Mouse (Mus musculus): Measurements from ENCODE around the gene Slc9b2.

Slc9b2 gene

DNA sequence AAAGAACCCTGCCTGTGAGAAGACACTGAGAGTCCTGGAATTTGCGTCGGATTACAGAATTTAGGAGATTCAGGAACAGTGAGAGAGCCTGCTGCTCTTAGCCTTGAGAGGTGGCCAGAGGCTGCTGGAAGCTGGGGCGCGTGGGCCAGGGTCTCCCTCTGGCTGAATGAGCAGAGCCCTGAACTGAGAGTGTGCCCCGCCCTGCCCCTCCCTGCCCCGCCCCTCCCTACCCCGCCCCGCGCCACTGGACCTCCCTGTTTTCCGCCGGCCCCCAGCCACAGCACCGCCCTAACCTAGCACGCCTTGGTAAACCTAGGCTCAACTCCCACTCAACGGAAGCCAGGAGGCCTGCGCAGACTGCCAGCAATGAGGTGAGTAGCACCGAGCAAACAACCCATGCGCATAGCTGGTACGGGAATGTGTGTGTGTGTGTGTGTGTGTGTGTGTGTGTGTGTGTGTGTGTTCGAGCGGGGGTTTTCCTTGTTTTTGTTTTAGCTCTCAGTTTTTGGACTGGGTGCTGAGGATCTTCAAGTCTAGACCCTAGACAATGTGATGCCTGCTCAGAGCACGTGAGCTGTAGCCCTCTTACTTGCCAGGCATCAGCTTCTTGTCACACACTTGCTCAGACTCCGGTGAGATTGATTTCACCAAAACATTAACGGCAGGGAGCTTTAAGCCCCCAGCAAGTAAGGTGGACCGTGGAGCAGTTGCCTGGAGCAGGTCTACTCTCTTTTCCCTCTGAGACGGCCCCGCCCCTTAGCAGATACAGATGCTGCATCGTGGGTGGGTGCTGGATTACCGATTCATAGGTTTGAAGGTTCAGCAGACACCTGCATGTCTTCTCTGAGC, at the start of gene Slc9b2:
Gene Slc9b2 (plus strand): TSS at position 290 of the 849 bp plus-strand sequence.
- peak; percentile 39 for DNase-seq (ENCODE audit: low spot score)

DNA sequence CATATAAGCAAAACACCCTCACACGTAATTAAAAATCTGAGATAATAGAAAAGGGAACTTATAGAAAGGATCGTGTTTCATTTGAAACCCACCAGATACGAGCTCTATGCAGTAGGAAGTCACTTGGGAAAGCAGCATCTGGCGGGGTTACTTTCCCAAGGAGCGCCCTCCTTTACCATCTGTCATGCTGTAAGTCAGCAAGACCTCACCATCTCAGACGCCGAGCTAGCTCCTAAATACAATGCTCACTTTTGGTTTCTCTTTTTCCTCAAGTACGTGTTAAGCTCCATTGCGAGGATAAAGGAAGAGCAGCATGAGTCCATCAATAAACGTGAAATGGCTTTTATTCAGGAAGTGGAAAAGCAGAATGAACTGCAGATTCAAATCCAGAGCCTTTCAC, 48.6 kb upstream of the Slc9b2 start:
- no peak for DNase-seq (ENCODE audit: low spot score)

DNA sequence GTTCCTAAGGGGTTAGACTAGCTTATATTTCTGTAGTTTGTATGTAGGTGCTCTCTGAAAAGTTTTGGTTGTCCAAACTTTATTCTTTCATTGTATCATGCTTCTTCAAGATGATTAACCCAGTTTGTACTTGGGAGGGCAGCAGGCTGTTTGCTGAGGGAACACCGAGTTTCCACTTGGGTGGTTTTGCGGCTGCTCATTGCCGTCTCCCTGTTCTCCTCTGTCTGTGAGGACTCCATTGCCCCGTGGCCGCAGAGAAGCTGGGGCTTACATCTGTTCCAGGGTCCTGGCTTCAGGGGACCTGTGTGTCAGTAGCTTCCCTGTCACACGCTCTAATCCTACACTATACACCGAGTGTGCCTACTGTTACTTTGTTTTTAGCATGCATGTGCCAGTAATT, 47.3 kb upstream of the Slc9b2 start:
- no peak for DNase-seq (ENCODE audit: low spot score)

DNA sequence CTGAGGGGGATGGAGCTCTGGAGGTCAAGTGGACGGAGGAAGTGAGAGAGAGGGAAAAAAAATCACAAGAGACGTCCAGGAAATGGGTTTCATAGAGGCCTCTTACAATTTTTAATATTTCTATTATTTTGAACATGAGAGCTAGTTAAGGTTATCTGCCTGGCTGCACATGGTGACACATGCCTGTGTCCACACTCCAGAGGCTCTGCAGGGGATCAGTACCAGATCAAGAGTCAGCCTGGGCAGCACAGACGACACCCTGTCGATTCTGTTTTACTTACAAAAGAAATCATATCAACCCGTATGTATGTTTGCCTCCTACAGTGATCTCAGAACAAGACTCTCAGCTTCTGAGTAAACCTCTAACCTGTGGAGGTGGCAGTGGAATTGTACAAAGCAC, 38.9 kb upstream of the Slc9b2 start:
- no peak for DNase-seq (ENCODE audit: low spot score)

DNA sequence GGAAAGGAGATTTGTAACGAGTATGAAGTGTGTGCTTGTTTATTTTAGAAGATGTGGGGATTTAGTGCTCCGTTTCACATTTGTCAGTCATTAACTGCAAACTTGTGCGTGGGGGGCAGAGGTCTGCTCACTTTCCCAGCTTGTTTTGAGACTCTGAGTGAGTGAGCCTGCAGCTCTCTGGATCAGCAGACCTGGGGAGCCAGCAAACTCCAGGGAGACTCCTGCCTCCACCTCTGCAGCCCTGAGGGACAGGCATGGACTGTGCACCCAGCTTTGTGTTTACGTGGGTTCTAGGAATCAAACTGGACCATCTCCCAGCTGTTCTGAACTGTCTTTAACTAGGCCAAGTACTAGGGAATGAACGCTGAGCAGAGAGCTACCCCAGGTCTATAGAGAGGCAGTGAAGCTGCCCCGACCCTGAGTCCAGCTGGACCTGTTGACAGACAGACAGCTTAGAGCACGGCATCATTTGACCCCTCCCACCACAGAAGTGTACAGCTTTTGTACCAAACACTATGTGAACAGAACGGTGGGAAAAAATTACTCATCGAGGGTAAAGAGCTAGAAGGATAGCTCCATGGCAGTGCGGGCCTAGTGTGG, 38.0 kb upstream of the Slc9b2 start:
- no peak for DNase-seq (ENCODE audit: low spot score)

DNA sequence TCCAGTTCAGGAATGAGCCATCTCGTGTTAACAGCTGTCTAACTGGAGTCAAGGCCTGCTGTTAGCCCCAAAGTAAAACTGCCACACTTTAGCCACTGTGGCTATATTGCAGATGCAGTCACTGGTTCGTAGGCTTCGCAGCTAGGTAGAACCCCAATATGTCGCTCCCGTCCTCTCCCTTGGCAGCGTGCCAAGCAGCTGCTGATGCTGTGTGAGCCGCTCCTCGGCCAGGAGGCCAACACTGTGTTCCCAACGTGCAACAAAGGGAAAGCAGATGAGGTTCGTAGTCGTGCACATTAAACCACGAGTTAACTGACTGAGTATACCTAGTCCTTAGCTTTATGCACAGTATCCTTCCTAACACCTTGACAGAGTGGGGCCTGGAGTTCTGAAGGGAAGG, 34.9 kb upstream of the Slc9b2 start:
- no peak for DNase-seq (ENCODE audit: low spot score)

DNA sequence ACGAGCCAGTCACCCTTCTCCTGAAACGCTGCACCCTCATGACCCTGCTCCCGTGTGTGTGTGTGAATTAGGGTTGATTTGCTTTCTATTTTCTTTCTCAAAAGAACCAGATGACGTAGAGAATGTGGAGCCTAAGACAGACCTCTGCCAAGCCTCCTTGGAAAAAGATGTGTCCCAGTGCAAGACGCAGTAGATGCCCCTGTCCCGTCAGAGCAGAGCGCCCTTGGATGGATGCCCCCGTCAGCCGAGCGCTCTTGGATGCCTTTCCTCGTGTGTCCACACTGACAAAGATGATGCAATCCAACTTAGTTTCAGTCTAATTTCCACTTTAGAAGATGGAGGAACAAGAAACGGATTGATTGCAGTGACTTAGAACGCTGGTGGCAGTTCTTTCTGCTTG, 34.5 kb upstream of the Slc9b2 start:
- DNase-seq (ENCODE audit: low spot score) = no peak

DNA sequence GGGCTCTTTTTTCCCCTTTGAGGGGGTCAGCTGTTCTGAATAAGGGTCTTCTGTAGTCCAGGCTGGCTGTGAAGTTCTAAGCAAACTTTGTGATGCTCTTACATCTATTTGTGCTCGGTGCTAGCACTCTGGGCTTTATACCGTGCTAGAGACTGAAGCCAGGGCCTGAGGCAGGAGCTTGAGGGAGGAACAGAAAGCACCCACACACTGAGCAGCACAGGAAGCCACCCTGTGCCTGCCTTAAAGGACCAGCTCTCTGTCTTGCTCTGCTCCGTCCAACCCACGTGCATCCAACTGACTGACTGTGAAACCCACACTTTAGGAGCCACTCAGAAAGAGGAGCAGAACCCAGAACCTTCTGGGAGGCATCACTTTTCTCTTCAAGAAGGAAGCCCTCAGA, 27.3 kb upstream of the Slc9b2 start:
- no peak for DNase-seq (ENCODE audit: low spot score)

DNA sequence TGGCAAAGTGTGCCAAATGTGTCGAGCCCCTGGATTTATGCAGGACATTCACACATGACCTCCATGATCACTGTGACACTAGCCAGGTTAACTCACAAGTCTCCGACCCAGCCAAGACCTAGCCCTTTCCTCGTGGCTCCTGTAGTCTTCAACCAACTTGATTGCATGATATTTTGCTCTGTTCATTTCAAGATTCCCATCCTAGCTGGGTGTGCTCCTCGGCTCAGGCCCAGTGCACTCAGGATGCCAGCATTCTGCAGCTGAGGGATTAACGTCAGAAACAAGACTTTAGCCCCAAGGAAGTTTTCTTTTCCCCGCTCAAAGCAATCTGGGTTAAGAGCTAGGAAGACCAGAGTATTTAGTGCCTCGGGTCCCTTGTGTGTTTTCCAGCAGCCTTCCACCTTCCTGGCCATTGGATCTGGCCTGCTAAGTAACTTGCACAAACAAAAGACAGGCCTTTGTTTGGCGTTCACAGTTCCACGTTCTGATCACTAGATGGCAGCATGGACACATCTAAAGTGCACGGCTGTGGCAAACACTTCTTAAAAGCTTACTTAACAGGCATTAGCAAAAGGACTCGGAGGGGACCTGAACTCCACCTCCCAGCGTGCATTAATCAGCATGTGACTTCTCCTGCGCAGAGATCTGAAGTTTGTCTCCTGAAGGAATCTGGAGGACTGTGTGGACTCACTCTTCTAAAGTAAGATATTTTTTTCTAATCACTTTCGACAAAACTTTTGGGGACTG, 26.7 kb upstream of the Slc9b2 start, which contains the start of gene Bdh2:
Gene Bdh2 (plus strand): TSS at position 553 of the 747 bp plus-strand sequence.
- peak; percentile 71 for DNase-seq (ENCODE audit: low spot score)

DNA sequence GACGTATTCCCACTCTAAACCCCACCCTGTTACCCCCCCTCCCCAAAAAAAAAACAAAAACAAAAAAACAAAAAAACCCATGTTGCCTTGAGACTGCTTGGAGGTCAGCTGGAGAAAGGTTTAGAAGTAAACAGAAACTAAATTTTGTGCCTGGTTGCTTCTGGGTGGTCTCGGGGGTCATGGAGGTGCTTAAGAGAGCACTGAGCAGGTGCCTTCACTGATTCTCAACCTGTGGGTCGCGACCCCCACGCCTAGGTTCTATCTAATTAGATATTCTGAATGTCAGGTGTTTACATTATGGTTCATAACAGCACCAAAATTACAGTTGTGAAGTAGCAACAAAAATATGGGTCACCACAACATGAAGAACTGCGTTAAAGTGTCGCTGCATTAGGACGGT, 25.8 kb upstream of the Slc9b2 start:
- DNase-seq (ENCODE audit: low spot score) = no peak

DNA sequence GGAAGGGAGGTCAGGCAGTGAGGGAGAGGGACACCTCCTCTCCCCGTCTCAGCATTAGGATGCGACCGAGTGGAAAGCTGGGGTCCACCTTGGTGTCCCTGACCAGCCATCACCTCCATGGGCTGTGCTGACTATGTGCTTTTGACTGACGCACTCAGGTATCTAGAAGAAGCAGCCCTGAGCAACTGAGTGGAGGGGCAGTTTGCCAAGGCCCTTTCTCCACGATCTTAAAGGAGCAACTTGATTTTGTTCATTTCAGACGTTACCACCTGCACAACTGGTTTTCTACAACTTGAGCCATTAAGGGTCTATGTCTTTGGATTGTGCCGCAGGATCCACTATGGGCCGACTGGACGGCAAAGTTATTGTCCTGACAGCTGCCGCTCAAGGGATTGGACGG, 22.2 kb upstream of the Slc9b2 start:
- no peak for DNase-seq (ENCODE audit: low spot score)

DNA sequence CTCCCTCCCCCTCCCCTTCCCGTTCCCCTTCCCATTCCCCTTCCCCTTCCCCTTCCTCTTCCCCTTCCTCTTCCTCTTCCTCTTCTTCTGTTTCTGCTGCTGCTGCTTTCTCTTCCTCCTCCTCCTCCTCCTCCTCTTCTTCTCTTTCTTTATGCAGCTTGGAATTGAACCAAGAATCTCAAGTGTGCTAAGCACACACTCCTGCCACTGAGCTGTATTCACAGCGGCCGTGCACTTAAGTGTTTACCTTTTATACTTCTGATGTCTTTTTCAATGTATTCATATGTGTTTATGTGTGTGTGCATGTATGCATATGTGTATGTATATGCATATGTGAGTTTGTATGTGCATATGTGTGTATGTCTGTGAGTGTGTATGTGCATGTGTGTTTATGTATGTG, 21.7 kb upstream of the Slc9b2 start:
- no peak for DNase-seq (ENCODE audit: low spot score)

DNA sequence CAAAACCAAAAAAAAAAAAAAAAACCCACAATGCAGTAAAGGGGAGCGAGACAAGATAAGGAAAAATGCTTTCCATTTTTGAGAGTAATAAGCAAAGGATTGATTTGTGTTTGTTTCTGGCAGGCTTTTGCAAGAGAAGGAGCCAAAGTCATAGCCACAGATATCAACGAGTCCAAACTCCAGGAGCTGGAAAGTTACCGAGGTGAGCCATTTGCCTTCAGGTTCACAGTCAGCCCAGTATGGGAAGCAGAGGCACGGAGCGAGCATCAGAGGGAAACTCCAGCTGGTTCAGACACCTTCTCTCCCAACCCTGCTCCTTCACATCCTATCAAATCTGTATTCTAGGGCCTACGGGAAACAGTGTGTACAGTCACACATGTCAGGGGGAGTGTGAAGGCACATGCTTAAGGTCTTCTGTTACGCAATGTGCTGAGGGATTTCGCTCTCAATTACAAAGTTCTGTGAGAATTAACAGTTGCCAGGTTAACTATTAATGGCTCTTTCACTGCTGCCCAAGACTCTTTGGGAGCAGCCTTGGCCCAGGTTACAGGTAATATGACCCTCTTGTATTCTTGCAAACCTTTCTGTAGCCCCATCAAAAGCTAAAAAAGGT, 19.3 kb upstream of the Slc9b2 start:
- DNase-seq (ENCODE audit: low spot score) = no peak

DNA sequence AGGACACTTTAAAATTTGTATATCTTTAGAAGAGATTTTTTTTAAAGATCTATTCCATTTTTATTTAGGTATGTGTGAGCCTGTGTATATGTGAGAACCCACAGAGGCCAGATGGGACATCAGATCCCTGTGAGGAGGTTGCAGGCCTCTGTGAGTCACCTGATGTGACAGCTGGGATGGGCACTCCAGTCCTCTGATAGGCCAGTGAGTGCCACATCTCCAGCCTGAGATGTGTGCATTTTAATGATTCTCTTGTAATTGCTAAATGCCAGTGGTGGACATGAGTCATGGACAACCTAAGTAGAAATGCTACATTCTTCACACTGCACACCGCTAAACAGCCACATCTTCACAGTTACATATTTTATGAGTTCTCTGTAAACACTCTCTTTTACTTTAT, 18.4 kb upstream of the Slc9b2 start:
- no peak for DNase-seq (ENCODE audit: low spot score)

DNA sequence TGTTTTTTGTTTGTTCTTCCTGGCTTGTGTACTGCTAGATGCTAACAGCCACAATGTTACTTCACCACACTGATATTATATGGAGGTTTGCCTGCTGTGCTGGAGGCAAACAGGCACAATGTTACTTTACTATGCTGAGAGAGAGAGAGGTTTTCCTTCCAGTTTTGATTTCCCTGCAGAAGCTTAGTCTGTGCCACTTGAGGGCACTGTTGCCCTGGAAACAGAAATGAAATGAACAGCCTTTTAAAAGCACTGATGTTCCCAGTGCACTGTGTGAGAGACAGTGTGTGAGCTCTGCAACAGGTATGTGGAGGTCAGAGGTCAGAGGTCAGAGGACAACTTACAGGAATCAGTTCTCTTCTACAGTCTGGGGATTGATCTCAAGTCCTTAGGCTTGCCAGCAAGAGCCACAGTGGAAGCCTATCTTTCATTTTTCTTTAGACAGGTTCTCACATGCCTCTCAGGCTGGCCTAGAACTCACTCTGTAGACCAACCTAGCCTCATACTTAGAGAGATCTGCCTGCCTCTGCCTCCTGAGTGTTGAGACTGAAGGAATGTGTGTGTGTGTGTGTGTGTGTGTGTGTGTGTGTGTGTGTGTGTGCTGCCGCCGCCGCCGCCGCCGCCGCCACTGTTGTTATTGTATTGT, 17.1 kb upstream of the Slc9b2 start:
- no peak for DNase-seq (ENCODE audit: low spot score)

DNA sequence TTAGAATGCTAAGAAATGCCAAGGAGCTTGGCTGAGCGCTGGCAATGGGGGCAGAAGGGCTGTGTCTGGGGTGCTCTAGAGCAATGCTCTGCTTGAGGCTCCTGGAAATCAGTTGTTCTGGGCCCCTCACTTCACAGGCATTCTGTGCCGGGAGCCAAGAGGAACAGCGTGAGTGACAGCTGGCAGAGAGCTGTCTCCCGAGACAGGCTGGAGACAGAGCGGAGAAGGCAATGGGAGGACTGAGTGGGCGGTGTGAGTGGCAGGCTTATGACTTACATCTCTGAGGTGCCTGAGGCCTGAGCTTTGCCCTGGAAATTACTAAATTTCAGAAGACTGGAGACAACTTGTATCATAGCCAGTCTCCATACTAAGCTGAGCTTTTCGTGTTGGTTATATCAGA, 13.8 kb upstream of the Slc9b2 start:
- no peak for DNase-seq (ENCODE audit: low spot score)

DNA sequence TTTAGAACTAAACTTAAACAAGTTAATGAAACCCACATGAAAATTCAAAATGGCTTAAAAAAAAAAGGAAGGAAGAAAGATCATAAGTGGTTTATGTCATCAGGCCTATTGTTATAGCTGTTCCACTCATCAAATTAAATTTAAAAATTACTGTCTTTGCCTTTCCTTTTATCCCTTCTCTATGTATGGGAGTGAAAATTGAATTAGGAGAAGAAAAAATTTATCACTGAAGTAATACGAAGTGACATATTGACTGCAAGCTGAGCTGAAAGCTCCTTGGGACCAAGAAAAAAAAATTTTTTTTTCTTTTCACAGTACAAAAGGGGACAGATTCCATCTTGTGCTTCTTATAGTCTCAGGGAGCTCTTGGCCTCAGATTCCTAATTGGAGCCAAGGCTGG, 11.9 kb upstream of the Slc9b2 start:
- no peak for DNase-seq (ENCODE audit: low spot score)

DNA sequence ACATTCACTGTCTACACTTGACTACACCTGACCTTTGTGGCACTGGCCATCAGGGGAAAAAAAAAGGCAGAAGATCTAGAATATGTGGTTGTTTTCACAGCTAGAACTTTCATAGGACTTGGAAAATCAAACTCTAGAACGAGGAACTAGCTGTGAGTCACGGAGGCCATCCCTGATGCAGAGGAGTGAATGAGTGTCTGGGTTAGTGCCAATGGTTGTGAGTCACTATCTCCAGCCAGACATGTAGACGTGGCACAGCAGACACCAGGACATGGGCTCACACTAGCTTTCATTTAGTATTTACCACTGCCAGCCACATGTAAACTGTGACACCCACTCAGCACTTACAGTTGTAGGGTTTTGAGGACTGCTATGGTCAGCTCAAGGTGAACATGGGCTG, 8.9 kb upstream of the Slc9b2 start:
- DNase-seq (ENCODE audit: low spot score) = no peak

DNA sequence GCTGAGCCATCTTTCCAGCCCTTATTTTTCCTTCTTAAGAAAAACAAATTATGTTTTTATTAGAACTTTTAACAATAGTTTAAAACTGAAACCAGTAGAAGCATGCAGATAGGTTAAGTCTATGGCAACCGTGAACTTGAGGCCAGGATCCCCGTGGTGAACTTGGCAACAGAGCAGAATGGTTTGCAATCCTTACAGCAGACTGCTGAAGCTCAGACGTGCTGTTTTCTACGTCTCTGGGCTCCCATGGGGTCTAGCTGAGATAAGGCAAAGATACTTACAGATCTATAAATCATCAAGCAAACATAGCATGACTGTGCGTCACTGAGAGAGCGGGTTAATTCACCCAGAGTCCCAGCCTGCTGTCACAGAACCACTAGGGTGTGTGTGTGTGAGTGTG, 7.4 kb upstream of the Slc9b2 start:
- no peak for DNase-seq (ENCODE audit: low spot score)

DNA sequence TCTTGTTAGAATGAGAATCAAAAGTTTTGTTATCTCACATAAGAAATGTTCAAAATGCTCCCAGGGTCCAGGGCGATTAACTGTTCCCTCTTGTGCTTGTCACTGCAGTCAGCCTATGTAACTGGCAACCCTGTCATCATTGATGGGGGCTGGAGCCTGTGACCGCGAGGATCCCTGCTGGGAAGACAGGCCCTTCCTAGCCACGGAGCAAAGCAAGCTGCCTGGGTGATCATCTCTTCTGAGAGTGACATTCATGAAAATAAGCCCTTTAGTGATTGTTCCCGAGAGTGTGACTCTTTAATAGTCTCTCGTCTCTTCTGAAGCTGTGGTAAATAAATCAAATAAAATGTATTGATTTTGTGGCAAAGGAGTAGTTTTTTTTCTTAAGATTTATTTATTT, 3.4 kb upstream of the Slc9b2 start:
- no peak for DNase-seq (ENCODE audit: low spot score)

DNA sequence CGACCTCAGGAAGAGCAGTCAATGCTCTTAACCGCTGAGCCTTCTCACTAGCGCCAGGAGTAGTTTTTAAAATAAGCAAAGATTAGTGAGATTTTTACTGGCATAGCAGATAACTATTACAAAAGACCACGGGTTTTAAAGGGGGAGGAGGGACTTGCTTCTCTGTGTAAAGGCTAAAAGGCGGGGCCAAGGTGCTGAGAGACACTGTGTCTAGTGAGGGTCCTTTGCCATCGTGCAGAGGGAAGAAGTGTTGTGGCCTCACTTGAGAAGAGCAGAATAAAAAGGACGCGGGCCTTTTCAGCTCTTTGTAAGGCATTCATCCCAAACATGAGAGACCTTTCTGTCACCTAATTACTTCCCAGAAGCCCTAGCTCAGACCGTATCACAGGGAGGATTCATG, 2.9 kb upstream of the Slc9b2 start:
- DNase-seq (ENCODE audit: low spot score) = no peak

DNA sequence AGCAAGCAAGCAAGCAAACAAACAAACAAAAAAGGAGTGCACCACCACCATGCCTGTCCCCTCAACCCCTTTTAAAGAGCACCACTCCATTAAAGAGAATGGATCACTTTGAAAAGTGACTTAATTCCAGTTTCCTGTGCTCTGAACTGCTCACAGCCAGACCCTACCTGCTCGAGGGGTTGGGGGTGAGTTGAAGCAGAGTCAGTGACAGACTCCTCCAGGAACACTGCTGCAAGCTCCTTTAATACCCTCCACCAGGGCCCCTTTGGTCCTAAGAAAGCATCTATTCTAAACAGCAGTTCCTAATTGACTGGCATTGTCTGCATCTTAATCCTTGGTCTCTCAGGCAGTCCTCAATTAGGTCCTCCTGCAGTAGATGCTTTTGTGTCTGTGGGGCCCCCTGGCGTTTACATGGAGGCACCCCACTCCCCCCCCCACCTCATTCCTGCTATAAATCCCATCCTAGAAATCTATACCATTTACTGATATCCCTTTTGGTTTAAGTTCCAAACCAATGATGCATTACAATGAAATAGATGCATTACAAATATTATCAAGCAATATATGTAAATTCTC, 5.5 kb downstream of the Slc9b2 start:
- no peak for DNase-seq (ENCODE audit: low spot score)

All from ovary, postnatal 36 days (tissue).